ENCODE assay signal across 27 mouse cellular contexts in genomic region chr6:48591221-48591845, GRCm38 (mm10). TPM values are rescaled to one million over a fixed set of nuclear protein-coding genes. Genes with fewer than 3 reads are reported as not detected.
DNase-seq lines count a peak whose midpoint lies in the region; ATAC-seq and TF ChIP-seq lines count a peak whose summit lies in the region.
"Had no signal": no experiment of that assay in that cellular context is flagged by ENCODE, and none has a peak within 500 bp of the region (broad histone marks: within the 10 kb centered on the region; RNA-seq: fewer than 3 reads in every experiment).

No protein-coding gene starts in this region.

- no peak overlapping the region for H3K4me2 ChIP-seq in kidney, embryonic 16.5 days (replicated peaks; ENCODE audit: low read depth, low read length)
- 0 out of 2 replicates have a peak overlapping the region, but pooled peaks have one; percentile 24 for H3K4me2 ChIP-seq in liver, postnatal 0 days (ENCODE audit: low read depth, low read length)
- H3K4me2 ChIP-seq: forebrain, embryonic 13.5 days; heart, embryonic 13.5 days had no signal

- no peaks in the 10 kb centered on the region for H3K27me3 ChIP-seq in kidney, embryonic 16.5 days (ENCODE audit: insufficient read depth, low read length)
- H3K27me3 ChIP-seq in megakaryocyte, embryonic 14.5 days (replicated peaks), result no peaks in the 10 kb centered on the region
- H3K27me3 ChIP-seq in liver, postnatal 0 days (ENCODE audit: insufficient read depth, low read length), result no peaks in the 10 kb centered on the region
- H3K27me3 ChIP-seq: forebrain, embryonic 13.5 days; heart, embryonic 13.5 days; Patski had no signal

- H3K9me3 ChIP-seq in kidney, embryonic 16.5 days (ENCODE audit: low read length), result peaks cover 5% of the 10 kb centered on the region
- H3K9me3 ChIP-seq in megakaryocyte, embryonic 14.5 days, result peaks cover 10% of the 10 kb centered on the region
- H3K9me3 ChIP-seq in liver, postnatal 0 days (ENCODE audit: low read length), result 0 out of 2 replicates have a peak, but pooled peaks cover under 1% of the 10 kb centered on the region

- TF ChIP-seq CTCF in liver, postnatal 0 days (IDR thresholded peaks at IDR 0.05; ENCODE audit: low read depth), result no peak

- no peak for TF ChIP-seq EP300 in liver, postnatal 0 days (IDR thresholded peaks at IDR 0.05; ENCODE audit: low read depth)

- H3K9ac ChIP-seq in kidney, embryonic 16.5 days (replicated peaks; ENCODE audit: low read length), result no peak overlapping the region
- H3K9ac ChIP-seq in liver, postnatal 0 days (replicated peaks), result no peak overlapping the region
- H3K9ac ChIP-seq: forebrain, embryonic 13.5 days; forebrain, postnatal 0 days; heart, embryonic 13.5 days had no signal

- H3K4me3 ChIP-seq in kidney, embryonic 16.5 days (ENCODE audit: low read length), result no peak overlapping the region
- peak overlapping the region; percentile 86 for H3K4me3 ChIP-seq in megakaryocyte, embryonic 14.5 days (replicated peaks)
- H3K4me3 ChIP-seq in liver, postnatal 0 days (ENCODE audit: low read depth, low read length), result no peak overlapping the region
- H3K4me3 ChIP-seq: embryonic facial prominence, embryonic 10.5 days; forebrain, embryonic 13.5 days; heart, embryonic 13.5 days had no signal

- DNase-seq in kidney, adult 18-20 months, result peak; percentile 28
- no peak for DNase-seq in kidney, postnatal 10 days
- DNase-seq in kidney, postnatal 4 days, result no peak
- no peak for DNase-seq in liver, postnatal 0 days
- DNase-seq in embryo, embryonic 11 days, result no peak
- DNase-seq: adrenal gland, postnatal 14 days; cerebellum, adult 11-12 months; cerebellum, adult 9-10 months; cerebellum, postnatal 36 days; forebrain, postnatal 0 days; gastrocnemius, postnatal 36 days; heart, adult 11 months; heart, postnatal 36 days had no signal

- WGBS in kidney, embryonic 16.5 days, result 75% methylated on average over 3 of the region's 3 CpGs
- WGBS in liver, postnatal 0 days (ENCODE audit: insufficient replicate concordance), result 60% methylated on average over 3 of the region's 3 CpGs

- H3K4me1 ChIP-seq in kidney, embryonic 16.5 days (ENCODE audit: insufficient read depth, low read length), result peaks cover 32% of the 10 kb centered on the region
- H3K4me1 ChIP-seq in megakaryocyte, embryonic 14.5 days, result peaks cover 88% of the 10 kb centered on the region
- peaks cover 17% of the 10 kb centered on the region for H3K4me1 ChIP-seq in liver, postnatal 0 days (ENCODE audit: insufficient read depth)

- ATAC-seq in kidney, embryonic 16.5 days (ENCODE audit: low FRiP score, low TSS enrichment), result no peak
- no peak for ATAC-seq in megakaryocyte, adult 5-6 weeks (ENCODE audit: poor library complexity, severe bottlenecking)
- no peak for ATAC-seq in liver, postnatal 0 days
- ATAC-seq: activated CD4-positive, CD25-positive, alpha-beta regulatory T cell, adult 4 months; forebrain, embryonic 13.5 days; forebrain, postnatal 0 days; Patski had no signal

- H3K27ac ChIP-seq in kidney, embryonic 16.5 days (ENCODE audit: low read length), result peak overlapping the region; percentile 9; the same call in 1 of the 2 replicates
- H3K27ac ChIP-seq in liver, postnatal 0 days (ENCODE audit: low read depth), result peak overlapping the region; percentile 80
- H3K27ac ChIP-seq: embryonic facial prominence, embryonic 10.5 days; forebrain, embryonic 13.5 days; heart, embryonic 13.5 days had no signal

- H3K36me3 ChIP-seq in kidney, embryonic 16.5 days (ENCODE audit: insufficient read depth, low read length), result peaks cover 11% of the 10 kb centered on the region
- H3K36me3 ChIP-seq in megakaryocyte, embryonic 14.5 days (replicated peaks; ENCODE audit: low read length), result peaks cover 31% of the 10 kb centered on the region
- H3K36me3 ChIP-seq in liver, postnatal 0 days (replicated peaks; ENCODE audit: insufficient read depth, low read length), result peaks cover 3% of the 10 kb centered on the region; the same call in 1 of the 2 replicates

RNA-seq across cellular contexts. Expression of gene Gm45021, which starts 1.9 kb away (rescaled TPM):
- not detected in 2 replicates for polyA plus RNA-seq in kidney, embryonic 16.5 days (2015; fragmentation: Nextera tagmentation; extraction: Ambion mirVana)
- not detected in 2 replicates for polyA plus RNA-seq in megakaryocyte, embryonic 14.5 days (2012; ENCODE audit: insufficient read depth, low replicate concordance)
- not detected in 2 replicates for total RNA-seq in megakaryocyte, adult 5-6 weeks (2015)
- total RNA-seq in megakaryocyte, adult 5-6 weeks (2017), result not detected in 2 replicates
- not detected in 2 replicates for polyA plus RNA-seq in liver, postnatal 0 days (2015; fragmentation: Nextera tagmentation; extraction: Ambion mirVana)
- total RNA-seq: adrenal gland, adult 18-20 months; adrenal gland, postnatal 14 days; CH12.LX; forebrain, postnatal 0 days; gastrocnemius, adult 18-20 months; gastrocnemius, postnatal 36 days; heart, postnatal 36 days had no signal
- polyA plus RNA-seq: activated CD4-positive, CD25-positive, alpha-beta regulatory T cell, adult 4 months; embryonic facial prominence, embryonic 10.5 days; embryonic facial prominence, embryonic 14.5 days; forebrain, embryonic 13.5 days; forebrain, postnatal 0 days; heart, postnatal 0 days; hindbrain, embryonic 11.5 days; Patski had no signal

RNA-seq across cellular contexts. Expression of gene Repin1, which starts 2.4 kb away (rescaled TPM):
- 52.9 and 59.3 TPM in 2 replicates for polyA plus RNA-seq in kidney, embryonic 16.5 days (2015; fragmentation: Nextera tagmentation; extraction: Ambion mirVana)
- polyA plus RNA-seq in megakaryocyte, embryonic 14.5 days (2012; ENCODE audit: insufficient read depth, low replicate concordance), result 72.0 and 191 TPM in 2 replicates
- total RNA-seq in megakaryocyte, adult 5-6 weeks (2015), result 1.8 and 2.7 TPM in 2 replicates
- 4.0 and 4.3 TPM in 2 replicates for total RNA-seq in megakaryocyte, adult 5-6 weeks (2017)
- polyA plus RNA-seq in liver, postnatal 0 days (2015; fragmentation: Nextera tagmentation; extraction: Ambion mirVana), result 14.4 and 14.8 TPM in 2 replicates

RNA-seq across cellular contexts. Expression of gene Gm44965, which starts 2.4 kb away (rescaled TPM):
- polyA plus RNA-seq in kidney, embryonic 16.5 days (2015; fragmentation: Nextera tagmentation; extraction: Ambion mirVana), result 0.69 TPM in 1 of 2 replicates, not detected in the other
- not detected in 2 replicates for polyA plus RNA-seq in megakaryocyte, embryonic 14.5 days (2012; ENCODE audit: insufficient read depth, low replicate concordance)
- total RNA-seq in megakaryocyte, adult 5-6 weeks (2015), result not detected in 2 replicates
- total RNA-seq in megakaryocyte, adult 5-6 weeks (2017), result not detected in 2 replicates
- not detected in 2 replicates for polyA plus RNA-seq in liver, postnatal 0 days (2015; fragmentation: Nextera tagmentation; extraction: Ambion mirVana)
- total RNA-seq: adrenal gland, adult 18-20 months; adrenal gland, postnatal 14 days; CH12.LX; forebrain, postnatal 0 days; gastrocnemius, adult 18-20 months had no signal
- polyA plus RNA-seq: activated CD4-positive, CD25-positive, alpha-beta regulatory T cell, adult 4 months; embryonic facial prominence, embryonic 14.5 days; forebrain, embryonic 13.5 days; forebrain, postnatal 0 days; heart, embryonic 13.5 days; heart, postnatal 0 days; hindbrain, embryonic 11.5 days had no signal

RNA-seq across cellular contexts. Expression of gene Zfp775, which starts 10.5 kb away (rescaled TPM):
- polyA plus RNA-seq in kidney, embryonic 16.5 days (2015; fragmentation: Nextera tagmentation; extraction: Ambion mirVana), result 7.5 and 9.3 TPM in 2 replicates
- polyA plus RNA-seq in megakaryocyte, embryonic 14.5 days (2012; ENCODE audit: insufficient read depth, low replicate concordance), result 4.2 and 5.8 TPM in 2 replicates
- total RNA-seq in megakaryocyte, adult 5-6 weeks (2015), result 0.45 and 0.82 TPM in 2 replicates
- 1.8 and 6.3 TPM in 2 replicates for total RNA-seq in megakaryocyte, adult 5-6 weeks (2017)
- 0.93 and 1.8 TPM in 2 replicates for polyA plus RNA-seq in liver, postnatal 0 days (2015; fragmentation: Nextera tagmentation; extraction: Ambion mirVana)

RNA-seq across cellular contexts. Expression of gene Rarres2, which starts 18.7 kb away (rescaled TPM):
- polyA plus RNA-seq in kidney, embryonic 16.5 days (2015; fragmentation: Nextera tagmentation; extraction: Ambion mirVana), result 64.5 and 76.1 TPM in 2 replicates
- not detected in 2 replicates for polyA plus RNA-seq in megakaryocyte, embryonic 14.5 days (2012; ENCODE audit: insufficient read depth, low replicate concordance)
- 0.74 TPM in 1 of 2 replicates, not detected in the other for total RNA-seq in megakaryocyte, adult 5-6 weeks (2015)
- 0.15 and 0.94 TPM in 2 replicates for total RNA-seq in megakaryocyte, adult 5-6 weeks (2017)
- polyA plus RNA-seq in liver, postnatal 0 days (2015; fragmentation: Nextera tagmentation; extraction: Ambion mirVana), result 485 and 531 TPM in 2 replicates
